In the genomic region with DNA sequence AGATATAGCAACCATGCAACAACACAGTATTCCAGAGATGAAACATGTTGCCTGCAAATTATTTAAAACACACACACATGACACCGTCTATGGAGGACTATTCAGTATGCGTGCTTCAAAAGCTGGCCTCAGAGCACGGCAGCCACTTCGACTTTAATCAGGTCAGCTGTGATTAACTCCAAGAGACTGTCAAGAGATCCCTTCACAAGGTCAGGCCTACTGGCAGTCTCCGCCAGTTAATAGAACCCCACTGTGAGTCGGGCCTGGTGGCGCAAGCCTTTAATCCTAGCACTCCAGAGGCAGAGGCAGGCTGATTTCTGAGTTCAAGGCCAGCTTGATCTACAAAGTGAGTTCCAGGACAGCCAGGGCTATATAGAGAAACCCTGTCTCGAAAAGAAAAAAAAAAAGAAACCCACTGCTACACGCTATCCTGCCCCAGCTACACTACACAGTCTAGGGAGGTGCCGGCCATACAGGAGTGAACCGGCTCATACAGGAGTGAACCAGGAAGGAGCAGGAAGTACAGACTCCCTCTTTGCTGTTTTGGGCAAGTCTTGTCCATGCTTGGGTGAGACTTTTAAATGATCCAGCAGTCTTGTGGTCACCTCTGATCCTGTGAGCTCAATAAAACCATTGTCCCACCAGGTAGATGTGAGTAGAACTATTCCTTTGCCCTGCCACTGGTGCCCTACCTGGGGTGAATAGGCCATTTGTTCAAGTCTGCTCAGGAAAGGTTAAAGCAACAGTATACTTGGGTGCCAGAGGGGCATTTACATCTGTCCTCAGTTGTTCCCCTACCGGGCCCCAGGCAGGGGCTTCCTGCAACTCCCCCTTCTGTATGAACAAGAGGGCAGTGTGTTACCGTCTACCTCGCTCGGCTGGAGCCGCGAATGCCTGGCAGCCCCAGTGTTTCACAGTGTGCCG, we compare ENCODE assay signal across 15 mouse cellular contexts. TPM values are rescaled to one million over a fixed set of nuclear protein-coding genes. Genes with fewer than 3 reads are reported as not detected.
DNase-seq lines count a peak whose midpoint lies in the region; ATAC-seq lines count a peak whose summit lies in the region.
"Had no signal": no experiment of that assay in that cellular context is flagged by ENCODE, and none has a peak within 500 bp of the region (broad histone marks: within the 10 kb centered on the region; RNA-seq: fewer than 3 reads in every experiment).

No protein-coding gene starts in this region.

- H3K4me2 ChIP-seq in kidney, embryonic 16.5 days (replicated peaks; ENCODE audit: low read depth, low read length), result no peak overlapping the region
- no peak overlapping the region for H3K4me2 ChIP-seq in limb, embryonic 15.5 days
- H3K4me2 ChIP-seq: hindbrain, embryonic 13.5 days; liver, embryonic 13.5 days had no signal

- H3K36me3 ChIP-seq in kidney, embryonic 16.5 days (ENCODE audit: insufficient read depth, low read length), result peaks cover 48% of the 10 kb centered on the region
- H3K36me3 ChIP-seq in limb, embryonic 15.5 days, result peaks cover 70% of the 10 kb centered on the region
- H3K36me3 ChIP-seq: hindbrain, embryonic 13.5 days had no signal

- intact Hi-C loops in heart, postnatal 36 days (cut with DNase I), result no loop called here

- no peak overlapping the region for H3K9ac ChIP-seq in kidney, embryonic 16.5 days (replicated peaks; ENCODE audit: low read length)
- H3K9ac ChIP-seq in limb, embryonic 15.5 days, result no peak overlapping the region
- H3K9ac ChIP-seq: forebrain, postnatal 0 days; hindbrain, embryonic 13.5 days; liver, embryonic 13.5 days had no signal

- no peaks in the 10 kb centered on the region for H3K9me3 ChIP-seq in kidney, embryonic 16.5 days (ENCODE audit: low read length)
- no peaks in the 10 kb centered on the region for H3K9me3 ChIP-seq in limb, embryonic 15.5 days
- H3K9me3 ChIP-seq: G1E; hindbrain, embryonic 13.5 days; liver, embryonic 13.5 days had no signal

- peak; percentile 68; the same call in 1 of the 2 replicates for ATAC-seq in kidney, embryonic 16.5 days (ENCODE audit: low FRiP score, low TSS enrichment)
- peak; percentile 82 for ATAC-seq in limb, embryonic 15.5 days (ENCODE audit: insufficient number of reproducible peaks, low FRiP score, low TSS enrichment, low read depth)
- ATAC-seq: intestine, embryonic 16.5 days had no signal

- no peak overlapping the region for H3K27ac ChIP-seq in kidney, embryonic 16.5 days (ENCODE audit: low read length)
- peak overlapping the region; percentile 69 for H3K27ac ChIP-seq in limb, embryonic 15.5 days
- H3K27ac ChIP-seq: hindbrain, embryonic 13.5 days; liver, embryonic 13.5 days had no signal

- DNase-seq in heart, adult 11 months, result peak; percentile 84
- DNase-seq in heart, postnatal 36 days, result no peak
- DNase-seq in kidney, postnatal 36 days, result no peak
- peak; percentile 93 for DNase-seq in ZHBTc4 (ENCODE audit: low read depth, low spot score)
- no peak for DNase-seq in ovary, adult 18-20 months (ENCODE audit: low spot score)
- DNase-seq: adrenal gland, adult 2 months; cerebellum, adult 11 months; liver, embryonic 13.5 days had no signal

- H3K4me1 ChIP-seq in kidney, embryonic 16.5 days (ENCODE audit: insufficient read depth, low read length), result no peaks in the 10 kb centered on the region
- no peaks in the 10 kb centered on the region for H3K4me1 ChIP-seq in limb, embryonic 15.5 days
- H3K4me1 ChIP-seq: hindbrain, embryonic 13.5 days; liver, embryonic 13.5 days had no signal

- no peaks in the 10 kb centered on the region for H3K27me3 ChIP-seq in kidney, embryonic 16.5 days (ENCODE audit: insufficient read depth, low read length)
- H3K27me3 ChIP-seq in limb, embryonic 15.5 days, result no peaks in the 10 kb centered on the region
- H3K27me3 ChIP-seq: hindbrain, embryonic 13.5 days; liver, embryonic 13.5 days had no signal

- WGBS in kidney, embryonic 16.5 days, result 88% methylated on average over 18 of the region's 18 CpGs
- WGBS in limb, embryonic 15.5 days, result 80% methylated on average over 18 of the region's 18 CpGs

- H3K4me3 ChIP-seq in kidney, embryonic 16.5 days (ENCODE audit: low read length), result no peak overlapping the region
- H3K4me3 ChIP-seq in limb, embryonic 15.5 days, result no peak overlapping the region
- H3K4me3 ChIP-seq: hindbrain, embryonic 13.5 days; liver, embryonic 13.5 days had no signal

RNA-seq across cellular contexts. Expression of a gene that starts 6.3 kb away (rescaled TPM):
- total RNA-seq in heart, postnatal 36 days (2021), result 1 to 10 TPM; 2.5 to 2.8 TPM
- polyA plus RNA-seq in kidney, embryonic 16.5 days (2015; fragmentation: Nextera tagmentation; extraction: Ambion mirVana), result 26.8 and 28.7 TPM in 2 replicates
- polyA plus RNA-seq in limb, embryonic 15.5 days (2015; fragmentation: Nextera tagmentation; extraction: Ambion mirVana), result 24.2 and 24.4 TPM in 2 replicates
- polyA plus RNA-seq: adrenal gland, adult 2 months; G1E had no signal

RNA-seq across cellular contexts. Expression of a gene that starts 12.1 kb away (rescaled TPM):
- total RNA-seq in heart, postnatal 36 days (2021), result under 1 TPM; 0.41 to 0.83 TPM
- 8.8 and 10.5 TPM in 2 replicates for polyA plus RNA-seq in kidney, embryonic 16.5 days (2015; fragmentation: Nextera tagmentation; extraction: Ambion mirVana)
- polyA plus RNA-seq in limb, embryonic 15.5 days (2015; fragmentation: Nextera tagmentation; extraction: Ambion mirVana), result 8.2 and 8.8 TPM in 2 replicates

RNA-seq across cellular contexts. Expression of a gene that starts 13.4 kb away (rescaled TPM):
- 1 to 10 TPM; 2.6 to 3.6 TPM for total RNA-seq in heart, postnatal 36 days (2021)
- polyA plus RNA-seq in kidney, embryonic 16.5 days (2015; fragmentation: Nextera tagmentation; extraction: Ambion mirVana), result 32.6 and 34.2 TPM in 2 replicates
- 28.2 and 30.7 TPM in 2 replicates for polyA plus RNA-seq in limb, embryonic 15.5 days (2015; fragmentation: Nextera tagmentation; extraction: Ambion mirVana)
- polyA plus RNA-seq: testis, adult 2 months had no signal

RNA-seq across cellular contexts. Expression of a gene that starts 17.7 kb away (rescaled TPM):
- under 1 TPM; 0.64 to 0.98 TPM for total RNA-seq in heart, postnatal 36 days (2021)
- polyA plus RNA-seq in kidney, embryonic 16.5 days (2015; fragmentation: Nextera tagmentation; extraction: Ambion mirVana), result 26.2 and 26.4 TPM in 2 replicates
- 23.1 and 24.0 TPM in 2 replicates for polyA plus RNA-seq in limb, embryonic 15.5 days (2015; fragmentation: Nextera tagmentation; extraction: Ambion mirVana)

RNA-seq across cellular contexts. Expression of a gene that starts 26.4 kb away (rescaled TPM):
- total RNA-seq in heart, postnatal 36 days (2021), result 10 to 100 TPM; 18.8 to 20.6 TPM
- polyA plus RNA-seq in kidney, embryonic 16.5 days (2015; fragmentation: Nextera tagmentation; extraction: Ambion mirVana), result 46.3 and 47.0 TPM in 2 replicates
- 63.4 and 65.2 TPM in 2 replicates for polyA plus RNA-seq in limb, embryonic 15.5 days (2015; fragmentation: Nextera tagmentation; extraction: Ambion mirVana)

Comparison
In these comparisons a context has a peak if more than half of its experiments do, and no peak if none do; other contexts are left out.
1. DNase-seq: peak in heart, adult 11 months (single experiment) and ZHBTc4 (single experiment); none in heart, postnatal 36 days (0 of 2), kidney, postnatal 36 days (0 of 2) and ovary, adult 18-20 months (single experiment).